Mouse (Mus musculus): ENCODE measurements around the gene Fchsd2.
"Not testable (repeated sequence)": the region's sequence is repeated elsewhere in the genome, so short reads cannot be mapped to it uniquely, and the experiment has no call there.

Fchsd2 gene

GRCm38 (mm10) chr7:101114328-101114727 lies 21.7 kb downstream of the Fchsd2 start:
- no peak for DNase-seq

DNA sequence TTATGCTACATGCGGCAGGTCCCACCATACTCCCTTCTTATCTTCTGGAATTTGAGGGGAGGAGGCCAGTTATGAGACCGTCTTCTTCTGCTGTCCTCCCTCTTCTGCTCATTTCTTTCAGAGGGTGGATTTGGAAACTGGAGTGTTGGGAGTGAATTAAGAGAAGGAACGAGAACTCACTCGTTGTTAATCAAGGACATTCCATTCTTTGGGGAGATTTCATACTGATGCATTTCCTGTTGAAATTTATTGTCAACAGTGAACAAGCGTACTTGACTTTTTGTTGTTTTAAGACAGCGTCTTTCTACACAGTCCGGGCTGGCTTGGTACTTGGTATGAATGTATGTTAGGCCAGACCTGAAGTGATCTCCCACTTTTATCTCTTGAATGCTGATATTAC lies 26.7 kb downstream of the Fchsd2 start:
- no peak for DNase-seq

- DNase-seq = no peak
These were observed 31.1 kb downstream of the Fchsd2 start for GRCm38 (mm10) chr7:101123579-101124347.

- no peak for DNase-seq
These were observed 35.1 kb downstream of the Fchsd2 start for GRCm38 (mm10) chr7:101127737-101128136.

- DNase-seq = no peak
These were observed 35.9 kb downstream of the Fchsd2 start for GRCm38 (mm10) chr7:101128536-101128935.

- DNase-seq = no peak
These were observed 38.0 kb downstream of the Fchsd2 start for GRCm38 (mm10) chr7:101130646-101131045.

- no peak for DNase-seq
These were observed 38.6 kb downstream of the Fchsd2 start for GRCm38 (mm10) chr7:101131281-101131680.

DNA sequence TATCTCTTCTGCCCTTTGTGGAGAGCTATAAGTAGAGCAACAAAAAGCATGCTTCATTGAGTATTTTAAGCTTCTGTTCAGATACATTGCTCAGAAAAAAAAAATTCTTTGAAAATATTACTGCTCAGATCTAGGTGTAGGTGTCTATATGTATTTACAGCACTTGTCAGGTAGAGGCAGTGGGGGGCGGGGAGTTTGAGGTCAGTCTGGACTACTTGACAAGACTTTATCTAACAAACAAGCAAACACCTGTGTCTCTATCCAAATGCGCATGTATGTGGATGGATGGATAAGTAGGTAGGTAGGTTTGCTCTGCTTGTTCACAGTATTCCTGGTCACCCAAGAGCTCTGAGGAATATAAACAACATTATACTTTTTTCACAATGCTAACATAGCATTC lies 40.9 kb downstream of the Fchsd2 start:
- no peak for DNase-seq

GRCm38 (mm10) chr7:101134117-101134516 lies 41.5 kb downstream of the Fchsd2 start:
- no peak for DNase-seq

GRCm38 (mm10) chr7:101138819-101139218 lies 46.2 kb downstream of the Fchsd2 start:
- DNase-seq = no peak

DNA sequence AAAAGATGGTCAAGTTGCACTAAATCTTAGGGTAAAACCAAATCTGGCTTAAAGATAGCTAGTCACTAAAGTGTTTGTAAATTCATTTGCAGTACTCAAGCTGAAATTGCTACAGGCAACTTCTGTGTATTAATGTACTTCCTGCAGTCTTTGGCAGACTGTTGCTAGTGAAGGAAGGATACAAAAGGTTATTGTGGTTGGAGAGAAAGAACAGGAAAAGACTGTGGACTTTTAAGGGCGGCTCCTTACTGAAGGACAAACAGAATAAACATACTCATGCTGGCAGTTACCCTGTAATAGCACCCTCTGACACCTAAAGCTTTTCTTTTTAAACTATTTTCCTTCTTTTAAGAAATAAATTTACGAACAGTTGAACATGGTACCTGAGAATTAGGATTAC lies 50.2 kb downstream of the Fchsd2 start:
- no peak for DNase-seq

- DNase-seq = no peak
These were observed 51.6 kb downstream of the Fchsd2 start for GRCm38 (mm10) chr7:101144222-101144621.

DNA sequence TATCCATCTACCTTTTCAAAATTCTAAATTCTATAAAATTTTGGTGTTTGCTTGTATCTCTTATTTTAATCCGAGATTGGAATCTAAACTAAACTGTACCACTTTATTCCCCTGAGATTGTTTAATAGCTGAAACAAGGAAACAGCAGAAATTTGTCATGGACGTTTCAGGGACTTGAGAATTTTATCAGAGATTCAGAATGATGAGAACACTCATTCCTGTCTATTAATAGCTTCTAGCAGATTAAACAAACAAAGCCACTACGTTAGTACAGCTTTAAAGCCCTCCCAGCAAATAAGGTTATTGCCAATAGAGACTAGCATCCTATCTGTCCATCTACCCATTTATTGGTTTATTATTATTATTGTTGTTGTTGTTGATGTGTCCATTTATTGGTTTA lies 56.4 kb downstream of the Fchsd2 start:
- DNase-seq = no peak

- DNase-seq = not testable (repeated sequence)
These were observed 62.2 kb downstream of the Fchsd2 start for GRCm38 (mm10) chr7:101154883-101155282.

- DNase-seq = no peak
These were observed 62.6 kb downstream of the Fchsd2 start for GRCm38 (mm10) chr7:101155284-101155683.

DNA sequence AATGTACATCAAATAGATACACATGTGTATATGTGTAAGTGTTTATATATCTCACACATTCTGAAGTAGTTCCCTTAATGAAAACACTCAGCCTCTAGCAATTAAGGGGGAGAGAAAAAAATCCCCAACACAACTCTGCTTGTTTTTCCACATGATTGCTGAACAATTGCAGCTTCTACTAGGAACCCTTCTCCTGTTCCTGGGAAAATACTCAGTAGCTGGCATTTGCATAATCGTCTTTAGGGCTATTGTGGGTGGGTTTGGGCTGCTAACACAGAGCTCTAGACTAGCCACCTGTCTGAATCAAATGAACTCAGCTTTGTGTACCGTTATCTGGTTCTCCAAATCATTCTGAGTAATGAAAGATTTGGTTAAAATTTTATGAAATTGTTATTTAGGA lies 67.6 kb downstream of the Fchsd2 start:
- DNase-seq = no peak

DNA sequence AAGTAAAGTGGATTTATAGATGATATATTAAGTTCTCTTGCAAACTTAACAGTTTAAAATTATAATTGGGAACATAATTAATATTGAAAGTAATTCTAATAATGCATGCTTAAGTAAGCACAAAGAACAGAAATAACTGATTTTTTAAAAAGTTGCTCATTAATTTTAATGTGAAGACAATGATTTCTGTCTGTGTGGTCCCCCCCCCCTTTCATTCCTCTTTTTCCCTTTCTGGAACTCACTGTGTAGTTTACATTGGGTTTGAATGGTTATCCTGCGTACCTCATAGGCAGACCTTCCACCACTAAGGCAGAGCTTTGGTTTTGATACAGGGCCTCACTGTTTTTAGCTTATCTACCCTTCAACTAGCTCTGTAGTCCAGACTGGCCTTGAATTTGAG lies 70.1 kb downstream of the Fchsd2 start:
- DNase-seq = no peak

GRCm38 (mm10) chr7:101163878-101164277 lies 71.2 kb downstream of the Fchsd2 start:
- DNase-seq = no peak

DNA sequence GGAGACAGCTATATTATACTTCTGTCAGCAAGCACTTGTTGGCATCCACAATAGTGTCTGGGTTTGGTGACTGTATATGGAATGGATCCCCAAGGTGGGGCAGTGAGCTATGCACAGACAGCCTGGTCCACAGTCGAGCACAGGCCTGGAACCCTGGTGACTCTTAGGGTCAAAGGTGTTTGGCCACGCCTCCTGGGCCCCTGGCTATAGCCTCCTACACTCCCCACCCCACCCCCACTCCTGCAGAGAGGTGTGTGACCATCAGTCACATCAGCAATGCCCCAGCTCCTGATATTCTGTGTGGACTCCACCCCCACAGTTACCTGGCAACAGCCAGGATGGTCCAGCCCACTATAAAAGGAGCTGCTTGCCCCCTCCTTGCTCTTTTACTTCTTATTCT lies 73.9 kb downstream of the Fchsd2 start:
- DNase-seq = no peak

- DNase-seq = peak in 1 of 2 experiments; percentile 26
These were observed 77.8 kb downstream of the Fchsd2 start for GRCm38 (mm10) chr7:101170482-101170881.

DNA sequence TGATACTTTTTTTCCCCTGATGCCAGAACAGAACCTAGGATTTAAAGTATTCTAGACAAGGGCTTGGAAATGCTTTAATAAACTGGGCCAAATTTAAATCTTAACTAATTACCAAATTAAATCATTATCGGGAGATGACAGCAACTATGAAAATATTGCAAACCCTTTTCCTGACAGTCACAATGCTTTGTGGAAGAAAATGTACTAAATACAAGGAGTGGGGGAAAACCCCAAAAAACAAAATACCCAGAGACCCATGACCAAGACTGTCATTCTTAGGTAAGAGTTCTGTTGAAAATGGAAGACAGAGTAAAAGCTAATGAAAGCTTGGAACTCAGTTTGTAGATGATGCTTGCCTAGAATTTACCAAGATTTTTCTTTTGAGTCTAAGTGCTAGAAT lies 78.3 kb downstream of the Fchsd2 start:
- no peak for DNase-seq

DNA sequence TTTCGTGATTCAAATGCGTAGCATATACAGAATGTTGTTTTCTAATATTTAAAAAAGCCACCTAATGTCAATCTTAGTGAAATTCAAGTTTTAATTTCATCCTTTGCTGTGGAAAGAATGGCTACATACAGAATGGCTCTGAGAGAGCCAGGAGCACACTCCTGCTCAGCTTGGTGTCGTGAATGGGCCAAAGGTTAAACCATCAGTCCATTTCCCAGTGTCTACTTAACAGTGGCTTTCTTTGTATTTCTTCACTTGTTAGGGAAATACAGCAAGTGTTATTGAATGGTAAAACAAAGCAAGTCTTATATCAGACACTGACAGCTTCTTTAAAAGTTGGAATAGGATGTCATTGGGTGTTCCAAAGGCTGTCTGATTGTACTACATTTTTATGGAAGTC lies 80.7 kb downstream of the Fchsd2 start:
- no peak for DNase-seq

DNA sequence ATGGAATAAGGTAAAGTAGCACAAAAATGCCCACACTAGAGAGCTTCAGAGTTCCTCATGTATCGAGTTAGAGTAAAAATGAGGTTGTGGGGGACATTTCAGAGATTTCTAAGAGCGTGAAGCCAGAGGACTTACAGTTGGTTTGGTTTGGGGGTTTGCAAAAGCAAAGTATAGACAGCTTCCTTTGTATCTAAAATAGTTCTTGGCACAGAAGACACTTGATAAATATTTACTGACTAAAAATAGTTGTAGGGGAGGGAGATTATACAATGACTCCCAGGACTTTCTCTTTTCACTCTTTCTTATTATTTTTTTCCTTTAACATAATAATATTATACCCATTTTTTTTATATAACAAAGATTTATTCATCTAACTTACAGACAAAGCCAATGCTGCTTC lies 86.1 kb downstream of the Fchsd2 start:
- DNase-seq = no peak

GRCm38 (mm10) chr7:101191326-101191969 lies 98.8 kb downstream of the Fchsd2 start:
- no peak for DNase-seq

DNA sequence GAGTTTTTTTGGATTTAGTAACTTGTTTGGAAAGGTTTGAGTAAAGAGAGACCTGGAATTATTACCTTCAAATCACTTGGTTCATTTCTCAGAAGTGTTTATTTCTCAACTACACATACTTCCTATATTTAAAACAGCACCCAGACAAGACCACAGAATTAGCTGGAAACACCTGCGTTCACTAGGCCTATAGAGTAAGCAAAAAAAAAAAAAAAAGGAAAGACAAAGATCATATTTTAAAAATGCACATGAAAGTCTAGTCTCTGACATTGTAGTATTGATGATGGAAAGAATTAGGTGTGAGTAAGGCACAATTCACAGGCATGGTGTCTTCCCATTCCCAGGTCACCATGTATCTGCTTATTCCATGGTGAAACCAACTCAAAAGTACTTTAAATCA lies 118.2 kb downstream of the Fchsd2 start:
- no peak for DNase-seq

Data from lung, postnatal 4 days (tissue).